Mouse (Mus musculus): ENCODE data around the gene Mapk3.

Mapk3 gene

GRCm38 (mm10) chr7:126782693-126783092 is 23.3 kb downstream of the Mapk3 start:
- DNase-seq (ENCODE audit: low spot score), result no peak

- no peak for DNase-seq (ENCODE audit: low spot score)
Measured at GRCm38 (mm10) chr7:126784469-126784868, 25.1 kb downstream of the Mapk3 start.

- DNase-seq (ENCODE audit: low spot score), result no peak
Measured at GRCm38 (mm10) chr7:126785056-126785455, 25.7 kb downstream of the Mapk3 start.

- DNase-seq (ENCODE audit: low spot score), result no peak
Measured at GRCm38 (mm10) chr7:126786142-126786541, 26.7 kb downstream of the Mapk3 start.

GRCm38 (mm10) chr7:126789141-126789540 is 29.7 kb downstream of the Mapk3 start:
- no peak for DNase-seq (ENCODE audit: low spot score)

- peak; percentile 93 for DNase-seq (ENCODE audit: low spot score)
Measured at GRCm38 (mm10) chr7:126791851-126792720, 32.7 kb downstream of the Mapk3 start, which contains the start of gene Ppp4c. Ppp4c (minus strand) TSS chr7:126792496.

- DNase-seq (ENCODE audit: low spot score), result no peak
Measured at GRCm38 (mm10) chr7:126792721-126793443, 33.5 kb downstream of the Mapk3 start.

GRCm38 (mm10) chr7:126793456-126794270 is 34.3 kb downstream of the Mapk3 start:
- DNase-seq (ENCODE audit: low spot score), result no peak

- DNase-seq (ENCODE audit: low spot score), result no peak
Measured at GRCm38 (mm10) chr7:126794271-126794605, 34.8 kb downstream of the Mapk3 start.

GRCm38 (mm10) chr7:126795387-126796317 is 36.3 kb downstream of the Mapk3 start:
- DNase-seq (ENCODE audit: low spot score), result no peak

GRCm38 (mm10) chr7:126796350-126796932 is 37.0 kb downstream of the Mapk3 start:
- DNase-seq (ENCODE audit: low spot score), result no peak

- DNase-seq (ENCODE audit: low spot score), result no peak
Measured at GRCm38 (mm10) chr7:126797411-126798126, 38.2 kb downstream of the Mapk3 start, which contains the start of gene Fam57b. Fam57b (plus strand) TSS chr7:126797668.

- DNase-seq (ENCODE audit: low spot score), result no peak
Measured at GRCm38 (mm10) chr7:126798127-126799049, 39.0 kb downstream of the Mapk3 start.

GRCm38 (mm10) chr7:126799050-126799467 is 39.7 kb downstream of the Mapk3 start:
- DNase-seq (ENCODE audit: low spot score), result peak; percentile 93

- DNase-seq (ENCODE audit: low spot score), result peak; percentile 47
Measured at GRCm38 (mm10) chr7:126799468-126800268, 40.3 kb downstream of the Mapk3 start.

- no peak for DNase-seq (ENCODE audit: low spot score)
Measured at GRCm38 (mm10) chr7:126800269-126801056, 41.1 kb downstream of the Mapk3 start.

GRCm38 (mm10) chr7:126801057-126801422 is 41.6 kb downstream of the Mapk3 start:
- DNase-seq (ENCODE audit: low spot score), result no peak
